Mouse (Mus musculus) olfactory bulb, adult 2 months (tissue): ENCODE data around the gene Gm28539. TPM values are rescaled to one million over a fixed set of nuclear protein-coding genes. Genes with fewer than 3 reads are reported as not detected.

Experiments used
- H3K27ac ChIP-seq: fragments of 200-500 bp; 2 replicates; pipeline ENCODE4 v1.5.1; 2012; ENCODE audit warnings: low read depth, low read length; ENCODE audit not compliant: insufficient read depth
- H3K4me1 ChIP-seq: fragments of 200-500 bp; 2 replicates; pipeline ENCODE4 v1.6.1; 2012; ENCODE audit warnings: low read length; ENCODE audit not compliant: control insufficient read depth, insufficient read depth
- H3K4me3 ChIP-seq: fragments of 200-500 bp; 2 replicates; pipeline ENCODE4 v1.5.1; 2012; ENCODE audit warnings: mild to moderate bottlenecking, low read depth, low read length, moderate library complexity; ENCODE audit not compliant: insufficient read depth
- CTCF ChIP-seq: fragments of 200-500 bp; IDR thresholded peaks from 2 replicates; pipeline ENCODE4 v1.5.1; 2012; ENCODE audit warnings: low read depth, mild to moderate bottlenecking, low read length, moderate library complexity; ENCODE audit not compliant: insufficient read depth
- POLR2A ChIP-seq: fragments of 200-500 bp; IDR thresholded peaks from 2 replicates; pipeline ENCODE4 v1.6.1; 2012; ENCODE audit warnings: mild to moderate bottlenecking, low read depth, low read length, moderate library complexity; ENCODE audit not compliant: insufficient read depth
- WGBS: fragments of 180-500 bp; shearing (Covaris S2); methylation state at CpG from one replicate; pipeline ENCODE4 v1.1.7; 2018; 5-methylcytosine and 5-hydroxymethylcytosine counted together
- polyA plus RNA-seq: library from polyadenylated mRNA; stranded (reverse); fragments of >200 nt; gene quantifications from 2 replicates; pipeline ENCODE4 v1.2.4, GENCODE M21; 2012; ENCODE audit warnings: low replicate concordance; ENCODE audit not compliant: missing spikeins, insufficient read depth, insufficient read length

The Gm28539 gene
- polyA plus RNA-seq, 1 experiment: not detected

DNA sequence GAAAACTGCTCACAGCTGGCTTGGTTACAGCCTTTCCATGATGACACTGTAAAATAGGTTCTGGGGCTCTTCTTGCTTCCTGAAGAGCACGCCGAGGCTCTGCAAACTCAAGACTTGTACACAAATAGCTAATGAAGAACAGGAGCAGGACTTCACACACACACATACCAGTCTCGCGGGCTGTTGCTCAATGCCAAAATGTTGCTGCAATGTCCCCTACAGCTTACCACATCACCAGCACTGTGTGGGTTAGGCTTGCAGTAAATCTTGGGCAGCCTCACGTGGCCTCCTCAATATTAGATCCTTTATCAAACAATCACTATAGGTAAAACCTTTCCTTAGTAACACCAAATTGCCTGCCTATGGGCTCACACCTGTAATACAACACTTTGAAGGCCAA is 27.4 kb upstream of the Gm28539 start:
- TF ChIP-seq POLR2A: no peak
- TF ChIP-seq CTCF: no peak
- 92% methylated on average over 5 of the region's 5 CpGs for WGBS

DNA sequence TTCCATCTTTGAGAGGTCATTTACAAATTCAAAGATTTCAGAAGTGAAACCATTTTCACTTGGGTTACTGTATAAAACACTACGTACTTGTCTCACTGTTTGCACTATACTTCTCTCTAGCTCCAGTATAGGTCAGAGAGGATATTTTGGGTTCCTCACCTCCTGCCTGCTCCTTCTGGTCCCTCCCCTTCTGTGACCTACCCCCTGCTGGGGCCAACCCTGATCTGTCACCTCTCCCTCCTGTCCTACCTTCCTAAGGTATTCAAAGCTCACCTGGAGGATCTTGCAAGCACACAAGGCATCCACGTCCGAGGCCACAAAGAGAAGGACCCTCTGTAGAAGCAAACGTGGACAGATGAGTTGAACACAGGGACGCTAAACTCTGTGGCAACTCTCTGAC is 25.4 kb upstream of the Gm28539 start:
- Histone ChIP-seq H3K4me3 (peak overlapping the region; percentile 82), H3K4me1 (peaks cover 4% of the 10 kb centered on the region), H3K27ac (no peak overlapping the region)
- 5% methylated on average over 5 of the region's 5 CpGs for WGBS
- TF ChIP-seq POLR2A (no peak), CTCF (no peak)

More for the DNA sequence above, 27.4 kb upstream of the Gm28539 start:
- H3K4me1 ChIP-seq: peaks cover 4% of the 10 kb centered on the region
- H3K27ac ChIP-seq: no peak overlapping the region
- H3K4me3 ChIP-seq: no peak overlapping the region

- Histone ChIP-seq H3K27ac (no peak within 1 kb of the TSS), H3K4me1 (peaks cover 4% of the 10 kb centered on the region), H3K4me3 (peak within 1 kb of the TSS; percentile 82)
- under 1% methylated on average over 42 of the region's 42 CpGs for WGBS
- TF ChIP-seq POLR2A: 0 out of 2 replicates have a peak, but pooled peaks have one; percentile 40
- no peak for TF ChIP-seq CTCF
Measured at GRCm38 (mm10) chr16:18811468-18812384, 24.7 kb upstream of the Gm28539 start, which contains the start of the genes Ufd1 and Cdc45. TSS of gene Ufd1 (plus strand) at chr16:18811779. TSS of gene Cdc45 (minus strand) at chr16:18811987.

DNA sequence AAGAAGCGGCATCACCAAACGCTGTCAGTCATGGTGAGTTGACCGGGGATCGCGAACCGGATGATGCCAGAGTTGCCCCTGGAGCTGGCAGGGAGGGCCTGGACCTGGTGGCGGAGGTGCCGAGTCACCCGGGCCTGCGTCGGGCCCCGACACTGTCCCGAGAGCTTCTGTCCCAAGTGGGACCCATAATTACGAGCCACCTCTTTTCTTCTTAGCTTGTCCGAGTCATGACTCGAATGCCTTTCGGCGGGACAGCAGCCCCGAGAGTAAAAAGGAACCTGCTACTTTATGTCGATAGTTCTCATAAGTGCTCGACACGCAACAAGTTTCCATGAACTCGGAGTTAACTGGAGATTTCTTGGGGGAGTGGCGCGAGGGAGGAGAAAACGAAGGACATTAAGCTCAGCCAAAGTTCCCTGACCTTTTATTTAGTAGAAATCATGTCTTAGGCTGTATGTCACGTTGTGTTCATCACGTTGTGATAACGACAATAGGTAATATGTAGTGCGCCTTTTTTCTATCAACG is 23.9 kb upstream of the Gm28539 start:
- Histone ChIP-seq H3K4me1 (peaks cover 4% of the 10 kb centered on the region), H3K27ac (no peak overlapping the region), H3K4me3 (peak overlapping the region; percentile 82)
- TF ChIP-seq POLR2A (peak; percentile 3; the same call in 1 of the 2 replicates), CTCF (no peak)
- WGBS: 2% methylated on average over 31 of the region's 31 CpGs

GRCm38 (mm10) chr16:18822356-18822755 is 14.0 kb upstream of the Gm28539 start:
- no peak overlapping the region for H3K4me3 ChIP-seq
- H3K27ac ChIP-seq: no peak overlapping the region
- TF ChIP-seq POLR2A (no peak), CTCF (no peak)
- 51% methylated on average over 1 of the region's 1 CpGs for WGBS
- H3K4me1 ChIP-seq: no peaks in the 10 kb centered on the region

DNA sequence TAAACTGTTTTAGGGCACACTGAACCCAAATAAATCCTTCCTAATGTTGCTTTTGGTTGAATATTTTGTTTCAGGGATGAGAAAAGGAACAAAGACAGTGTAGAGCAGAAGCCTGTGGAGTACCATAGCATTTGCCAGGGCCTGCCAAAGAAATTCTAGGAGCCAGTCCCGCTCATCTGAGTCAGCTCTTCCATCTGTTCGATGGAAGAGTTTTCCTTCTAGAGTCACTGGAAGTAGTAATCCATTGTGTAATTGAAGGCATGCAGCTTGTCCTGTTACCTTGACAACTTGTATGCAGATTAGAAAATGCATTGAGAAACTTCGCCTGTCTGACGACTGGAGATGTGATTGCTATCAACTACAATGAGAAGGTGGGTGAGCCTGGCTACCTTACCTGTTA is 13.5 kb upstream of the Gm28539 start:
- no peak overlapping the region for H3K4me3 ChIP-seq
- H3K4me1 ChIP-seq: no peaks in the 10 kb centered on the region
- no peak overlapping the region for H3K27ac ChIP-seq
- TF ChIP-seq POLR2A: no peak
- no peak for TF ChIP-seq CTCF
- 57% methylated on average over 4 of the region's 4 CpGs for WGBS

DNA sequence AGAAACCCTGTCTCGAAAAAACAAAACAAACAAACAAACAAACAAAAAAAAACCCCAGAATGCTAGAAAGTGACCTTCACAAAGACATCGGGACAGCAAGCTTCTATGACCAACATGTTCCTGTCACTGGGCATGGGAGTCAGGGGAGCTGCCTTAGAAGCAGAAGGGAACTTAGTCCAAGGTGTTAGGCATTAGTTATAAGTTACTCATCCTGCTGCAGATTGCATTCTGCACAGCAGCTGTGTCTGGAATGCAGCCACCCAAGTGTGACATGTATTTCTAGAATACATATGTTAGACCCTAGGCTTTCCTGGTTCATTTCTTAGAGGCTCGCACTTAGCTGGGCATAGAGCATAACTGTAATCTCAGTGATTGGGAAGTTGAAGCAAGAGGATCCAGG is 7.8 kb upstream of the Gm28539 start:
- no peak overlapping the region for H3K4me3 ChIP-seq
- no peak overlapping the region for H3K27ac ChIP-seq
- TF ChIP-seq CTCF: no peak
- TF ChIP-seq POLR2A: no peak
- H3K4me1 ChIP-seq: no peaks in the 10 kb centered on the region
- 93% methylated on average over 3 of the region's 3 CpGs for WGBS

GRCm38 (mm10) chr16:18829102-18829501 is 7.3 kb upstream of the Gm28539 start:
- TF ChIP-seq POLR2A (no peak), CTCF (no peak)
- Histone ChIP-seq H3K4me1 (no peaks in the 10 kb centered on the region), H3K27ac (no peak overlapping the region), H3K4me3 (no peak overlapping the region)
- 83% methylated on average over 6 of the region's 6 CpGs for WGBS

GRCm38 (mm10) chr16:18833486-18833885 is 2.9 kb upstream of the Gm28539 start:
- H3K4me3 ChIP-seq: no peak overlapping the region
- H3K27ac ChIP-seq: no peak overlapping the region
- TF ChIP-seq CTCF (no peak), POLR2A (no peak)
- H3K4me1 ChIP-seq: no peaks in the 10 kb centered on the region
- WGBS: 75% methylated on average over 2 of the region's 2 CpGs
